In genomic region chr4:116991366-116991765, GRCm38 (mm10) we compare ENCODE assay signal across 9 mouse cellular contexts. TPM values are rescaled to one million over a fixed set of nuclear protein-coding genes. Genes with fewer than 3 reads are reported as not detected.
A peak's percentile ranks its signal among the peaks of the same experiment; 100 is the strongest.
DNase-seq lines count a peak whose midpoint lies in the region; ATAC-seq and TF ChIP-seq lines count a peak whose summit lies in the region.
"Had no signal": no experiment of that assay in that cellular context is flagged by ENCODE, and none has a peak within 500 bp of the region (broad histone marks: within the 10 kb centered on the region; RNA-seq: fewer than 3 reads in every experiment).

No protein-coding gene starts in this region.

- peak; percentile 86 for DNase-seq in kidney, adult 2 months
- peak; percentile 69 for DNase-seq in c-Kit-negative CD71-positive TER-119-positive erythroid progenitor cells, embryonic 14.5 days (ENCODE audit: low read depth, low spot score)
- peak; percentile 49 for DNase-seq in fat pad, adult 2 months (ENCODE audit: extremely low read depth, low read depth, low spot score)
- peak; percentile 84 for DNase-seq in left cerebral cortex, postnatal 4 days
- DNase-seq in spleen, postnatal 4 days (ENCODE audit: low spot score in 2 of 2) = peak; percentile 83 to 93

- peaks cover 13% of the 10 kb centered on the region; the same call in 1 of the 2 replicates for H3K4me1 ChIP-seq in kidney, adult 2 months (ENCODE audit: control insufficient read depth, insufficient read depth, low read length)
- H3K4me1 ChIP-seq in kidney, embryonic 14.5 days (ENCODE audit: control insufficient read depth, insufficient read depth, low read length) = peaks cover 18% of the 10 kb centered on the region; the same call in 1 of the 2 replicates
- peaks cover 22% of the 10 kb centered on the region for H3K4me1 ChIP-seq in midbrain, embryonic 15.5 days

- TF ChIP-seq POLR2A in kidney, adult 2 months (IDR thresholded peaks at IDR 0.05; ENCODE audit: low read depth, low read length) = no peak

- intact Hi-C loops in left cerebral cortex, postnatal 4 days (cut with DNase I) = loop anchor here (5.0 to 10.0 kb wide), 2 partner anchors 274 to 847 kb away; no protein-coding TSS in a partner anchor

- no peak overlapping the region for H3K4me2 ChIP-seq in kidney, embryonic 14.5 days (replicated peaks; ENCODE audit: low read depth, low read length)
- H3K4me2 ChIP-seq in midbrain, embryonic 15.5 days = no peak overlapping the region
- H3K4me2 ChIP-seq: embryonic facial prominence, embryonic 15.5 days had no signal

- ATAC-seq in kidney, embryonic 14.5 days (ENCODE audit: low FRiP score, low TSS enrichment) = no peak
- ATAC-seq in hematopoietic stem cell, adult 5-6 weeks (replicated peaks in 1 of 2; ENCODE audit: insufficient read depth in 1 of 2, low FRiP score in 2 of 2, low TSS enrichment in 1 of 2, low read depth in 1 of 2, poor library complexity in 2 of 2, severe bottlenecking in 2 of 2) = peak; percentile 44 to 46; a peak in 3 of 4 replicates
- ATAC-seq in midbrain, embryonic 15.5 days (replicated peaks) = no peak

- WGBS in kidney, adult 2 months = 5% methylated on average over 7 of the region's 7 CpGs
- 11% methylated on average over 7 of the region's 7 CpGs for WGBS in kidney, embryonic 14.5 days
- 15% methylated on average over 7 of the region's 7 CpGs for whole genome bisulfite sequencing in midbrain, embryonic 15.5 days

- no peak overlapping the region for H3K27ac ChIP-seq in kidney, adult 2 months (ENCODE audit: insufficient read depth, low read depth, low read length)
- H3K27ac ChIP-seq in kidney, embryonic 14.5 days (ENCODE audit: low read depth, low read length) = no peak overlapping the region
- H3K27ac ChIP-seq in midbrain, embryonic 15.5 days = 0 out of 2 replicates have a peak overlapping the region, but pooled peaks have one; percentile 5
- H3K27ac ChIP-seq: embryonic facial prominence, embryonic 15.5 days had no signal

- H3K9me3 ChIP-seq in kidney, embryonic 14.5 days (ENCODE audit: control insufficient read depth, low read length) = no peaks in the 10 kb centered on the region
- H3K9me3 ChIP-seq in midbrain, embryonic 15.5 days = no peaks in the 10 kb centered on the region
- H3K9me3 ChIP-seq: embryonic facial prominence, embryonic 15.5 days had no signal

- no peak overlapping the region for H3K9ac ChIP-seq in kidney, embryonic 14.5 days (ENCODE audit: low read depth, low read length)
- 0 out of 2 replicates have a peak overlapping the region, but pooled peaks have one; percentile 22 for H3K9ac ChIP-seq in midbrain, embryonic 15.5 days
- H3K9ac ChIP-seq: embryonic facial prominence, embryonic 15.5 days had no signal

- TF ChIP-seq CTCF in kidney, adult 2 months (conservative IDR thresholded peaks at IDR 0.05; ENCODE audit: insufficient read depth, insufficient read length, low read depth, low read length) = peak; percentile 95

- no peak overlapping the region for H3K4me3 ChIP-seq in kidney, adult 2 months (ENCODE audit: insufficient read depth, low read depth, low read length)
- no peak overlapping the region for H3K4me3 ChIP-seq in kidney, embryonic 14.5 days (ENCODE audit: low read length)
- no peak overlapping the region for H3K4me3 ChIP-seq in midbrain, embryonic 15.5 days
- H3K4me3 ChIP-seq: embryonic facial prominence, embryonic 15.5 days had no signal

- no peaks in the 10 kb centered on the region for H3K27me3 ChIP-seq in kidney, adult 2 months (replicated peaks; ENCODE audit: control insufficient read depth, insufficient read depth, low read length)
- H3K27me3 ChIP-seq in kidney, embryonic 14.5 days (ENCODE audit: control insufficient read depth, insufficient read depth, low read length) = no peaks in the 10 kb centered on the region
- no peaks in the 10 kb centered on the region for H3K27me3 ChIP-seq in midbrain, embryonic 15.5 days (replicated peaks)
- H3K27me3 ChIP-seq: embryonic facial prominence, embryonic 15.5 days had no signal

- no peaks in the 10 kb centered on the region for H3K36me3 ChIP-seq in kidney, adult 2 months (ENCODE audit: control insufficient read depth, insufficient read depth, low read length)
- H3K36me3 ChIP-seq in kidney, embryonic 14.5 days (ENCODE audit: control insufficient read depth, insufficient read depth, low read length) = peaks cover 15% of the 10 kb centered on the region; the same call in 1 of the 2 replicates
- H3K36me3 ChIP-seq in midbrain, embryonic 15.5 days (replicated peaks) = peaks cover 12% of the 10 kb centered on the region; the same call in 1 of the 2 replicates

RNA-seq across cellular contexts. Expression of gene Urod, which starts 2.8 kb away (rescaled TPM):
- polyA plus RNA-seq in kidney, adult 2 months (2012; rRNA removed) = 107 and 114 TPM in 2 replicates
- 83.9 and 101 TPM in 2 replicates for polyA plus RNA-seq in kidney, embryonic 14.5 days (2014; fragmentation: Nextera tagmentation; extraction: Ambion mirVana)
- total RNA-seq in hematopoietic stem cell, adult 5-6 weeks (2017) = 40.1 and 52.0 TPM in 2 replicates
- total RNA-seq in left cerebral cortex, postnatal 4 days (2021) = 10 to 100 TPM; 28.2 to 30.7 TPM
- 51.4 and 59.7 TPM in 2 replicates for polyA plus RNA-seq in midbrain, embryonic 15.5 days (2015; fragmentation: Nextera tagmentation; extraction: Ambion mirVana)

RNA-seq across cellular contexts. Expression of gene Hectd3, which starts 3.8 kb away (rescaled TPM):
- polyA plus RNA-seq in kidney, adult 2 months (2012; rRNA removed) = 51.9 and 66.1 TPM in 2 replicates
- 4.5 and 7.6 TPM in 2 replicates for polyA plus RNA-seq in kidney, embryonic 14.5 days (2014; fragmentation: Nextera tagmentation; extraction: Ambion mirVana)
- 14.4 and 17.0 TPM in 2 replicates for total RNA-seq in hematopoietic stem cell, adult 5-6 weeks (2017)
- 10 to 100 TPM; 60.7 to 61.1 TPM for total RNA-seq in left cerebral cortex, postnatal 4 days (2021)
- polyA plus RNA-seq in midbrain, embryonic 15.5 days (2015; fragmentation: Nextera tagmentation; extraction: Ambion mirVana) = 25.8 and 27.0 TPM in 2 replicates

RNA-seq across cellular contexts. Expression of gene Eif2b3, which starts 27.8 kb away (rescaled TPM):
- 8.0 and 9.2 TPM in 2 replicates for polyA plus RNA-seq in kidney, adult 2 months (2012; rRNA removed)
- polyA plus RNA-seq in kidney, embryonic 14.5 days (2014; fragmentation: Nextera tagmentation; extraction: Ambion mirVana) = 52.9 and 53.2 TPM in 2 replicates
- total RNA-seq in hematopoietic stem cell, adult 5-6 weeks (2017) = 21.2 and 34.4 TPM in 2 replicates
- total RNA-seq in left cerebral cortex, postnatal 4 days (2021) = 10 to 100 TPM; 27.0 to 30.2 TPM
- 44.6 and 46.2 TPM in 2 replicates for polyA plus RNA-seq in midbrain, embryonic 15.5 days (2015; fragmentation: Nextera tagmentation; extraction: Ambion mirVana)

Comparison
In these comparisons a context has a peak if more than half of its experiments do, and no peak if none do; other contexts are left out.
1. ATAC-seq: peak in hematopoietic stem cell, adult 5-6 weeks (2 of 2); none in kidney, embryonic 14.5 days (single experiment) and midbrain, embryonic 15.5 days (single experiment).
2. Peak in every context shown above with its lines, with median percentiles within 50 percentile points of each other: DNase-seq.